Mouse (Mus musculus) T-helper 1 cell (primary cell): ENCODE measurements around the gene Git1.

ENCODE experiments used
- in situ Hi-C: fragments of 300-600 bp; cut with MboI, MseI; formaldehyde crosslinking; loops from one replicate; pipeline ENCODE4 v1.15.1; 2025; ENCODE audit warnings: high pct_unique_total_duplicates

The Git1 gene

GRCm38 (mm10) chr11:77500361-77501325 lies 7.3 kb downstream of the Git1 start:
- in situ Hi-C loops, result no loop called here

- in situ Hi-C loops, result no loop called here
Measured at GRCm38 (mm10) chr11:77501392-77501791, 8.0 kb downstream of the Git1 start.

- in situ Hi-C loops, result no loop called here
Measured at GRCm38 (mm10) chr11:77501971-77502370, 8.6 kb downstream of the Git1 start.

- in situ Hi-C loops, result no loop called here
Measured at GRCm38 (mm10) chr11:77502481-77502880, 9.1 kb downstream of the Git1 start.

- in situ Hi-C loops, result no loop called here
Measured at GRCm38 (mm10) chr11:77503511-77503910, 10.1 kb downstream of the Git1 start.

GRCm38 (mm10) chr11:77504377-77504776 lies 11.0 kb downstream of the Git1 start:
- in situ Hi-C loops, result no loop called here

GRCm38 (mm10) chr11:77505291-77505980 lies 12.1 kb downstream of the Git1 start:
- in situ Hi-C loops, result no loop called here

- in situ Hi-C loops, result no loop called here
Measured at GRCm38 (mm10) chr11:77506273-77506672, 12.9 kb downstream of the Git1 start.

GRCm38 (mm10) chr11:77506941-77507340 lies 13.6 kb downstream of the Git1 start:
- in situ Hi-C loops, result no loop called here

GRCm38 (mm10) chr11:77507426-77507825 lies 14.1 kb downstream of the Git1 start:
- in situ Hi-C loops, result no loop called here

GRCm38 (mm10) chr11:77508068-77509021 lies 15.0 kb downstream of the Git1 start:
- in situ Hi-C loops, result no loop called here

GRCm38 (mm10) chr11:77511336-77511735 lies 18.0 kb downstream of the Git1 start:
- in situ Hi-C loops, result no loop called here

GRCm38 (mm10) chr11:77512891-77513810 lies 19.8 kb downstream of the Git1 start:
- in situ Hi-C loops, result no loop called here

GRCm38 (mm10) chr11:77513811-77514170 lies 20.4 kb downstream of the Git1 start:
- in situ Hi-C loops, result no loop called here

- in situ Hi-C loops, result no loop called here
Measured at GRCm38 (mm10) chr11:77514281-77514831, 21.0 kb downstream of the Git1 start.

GRCm38 (mm10) chr11:77514832-77515636 lies 21.7 kb downstream of the Git1 start, which contains the start of gene Abhd15:
Abhd15 (plus strand) TSS chr11:77515121.
- in situ Hi-C loops, result no loop called here

GRCm38 (mm10) chr11:77515637-77516552 lies 22.5 kb downstream of the Git1 start, which contains the start of gene Trp53i13:
Trp53i13 (minus strand) TSS chr11:77515980.
- in situ Hi-C loops, result no loop called here
